Mouse (Mus musculus): ENCODE measurements around the gene Brox.

- TF ChIP-seq CTCF (IDR thresholded peaks at IDR 0.05; ENCODE audit: low read depth, low read length) = no peak
- no peak for TF ChIP-seq POLR2AphosphoS5 (IDR thresholded peaks at IDR 0.05; ENCODE audit: insufficient replicate concordance, low read depth, low read length)
Measured at GRCm38 (mm10) chr1:183308476-183308875, 11.4 kb upstream of the Brox start.
